Mouse (Mus musculus) lung, postnatal 36 days (tissue): ENCODE results near the gene Prnd.
A peak's percentile ranks its signal among the peaks of the same experiment; 100 is the strongest.

Experiments
- DNase-seq: peaks from one replicate; pipeline ENCODE4 v3.0.0; 2022; ENCODE audit warnings: mixed read lengths

Prnd gene

DNA sequence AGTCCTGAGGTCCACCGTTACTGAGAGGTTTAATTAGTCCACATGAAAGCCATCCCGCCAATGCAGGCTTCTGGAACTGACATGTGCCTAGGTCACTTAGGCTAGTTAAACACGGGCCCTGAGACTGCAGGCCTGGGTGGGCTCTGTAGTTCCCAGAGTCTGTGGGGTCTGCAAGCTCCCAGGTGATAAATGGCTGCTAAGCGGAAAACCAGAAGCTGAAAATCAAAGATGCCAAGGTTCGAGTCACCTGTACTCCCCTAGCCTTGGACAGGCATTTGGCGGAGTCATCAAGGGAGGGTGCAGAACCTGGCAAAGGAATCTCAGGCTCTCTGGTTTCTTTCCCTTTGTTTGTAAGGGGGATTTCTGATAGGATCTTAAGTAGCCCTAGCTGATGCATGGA, 9.2 kb upstream of the Prnd start:
- DNase-seq = no peak

DNA sequence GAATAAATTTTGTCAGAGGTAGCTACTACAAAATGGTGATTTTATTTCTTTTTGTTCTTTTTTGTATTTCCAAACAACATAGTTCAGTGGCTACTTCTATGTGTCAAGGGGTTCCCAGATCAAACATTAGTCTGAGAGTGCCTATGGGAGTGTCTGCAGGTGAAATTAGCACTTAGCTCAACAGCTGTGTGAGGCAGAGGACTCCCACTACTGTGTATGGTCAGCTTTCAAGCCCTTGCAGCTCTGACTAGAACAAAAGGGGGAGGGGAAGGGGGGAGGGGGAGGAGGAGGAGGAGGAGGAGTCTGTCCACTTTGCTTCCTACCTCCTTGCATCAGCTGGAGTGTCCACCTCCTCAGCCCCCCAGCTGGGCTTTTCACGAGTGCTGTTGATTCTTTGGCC, 6.3 kb upstream of the Prnd start:
- DNase-seq = no peak

DNA sequence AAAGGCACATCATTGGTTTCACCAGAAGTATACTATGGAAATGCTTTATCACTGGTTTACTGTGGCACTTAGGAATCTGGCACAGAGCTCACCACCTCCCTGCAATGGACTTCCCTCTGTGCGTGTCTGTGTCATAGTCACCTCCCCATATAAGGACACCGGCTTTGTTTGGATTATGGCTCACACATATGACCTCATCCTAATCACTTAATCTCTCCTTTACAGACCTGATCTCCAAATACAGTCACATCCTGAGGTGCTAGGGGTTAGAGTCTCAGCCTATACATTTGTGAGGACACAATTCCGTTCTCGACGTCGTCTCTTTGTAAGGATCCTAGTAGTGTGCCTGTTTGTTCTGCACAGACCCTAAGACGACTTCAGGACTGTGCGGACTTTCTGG, 5.4 kb upstream of the Prnd start:
- DNase-seq = no peak

DNA sequence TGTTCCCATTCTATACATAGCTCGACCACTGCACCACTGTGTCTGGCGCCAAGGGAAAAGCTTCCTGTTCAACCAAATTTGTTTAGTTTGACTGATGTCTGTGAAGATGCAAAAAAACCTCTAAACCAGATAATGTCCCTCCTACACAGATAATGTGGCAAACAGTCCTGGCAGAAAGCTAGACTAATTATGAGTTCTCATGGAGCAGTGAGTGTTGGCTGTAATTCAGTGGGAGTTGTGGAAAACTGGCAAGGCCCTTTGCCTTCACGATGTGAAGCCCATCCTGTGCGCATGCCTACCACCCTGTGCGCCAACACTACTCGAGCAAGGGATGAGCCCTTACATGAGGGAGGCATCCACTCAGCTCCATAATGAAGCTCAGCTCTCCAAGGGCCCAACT, 4.9 kb upstream of the Prnd start:
- no peak for DNase-seq

DNA sequence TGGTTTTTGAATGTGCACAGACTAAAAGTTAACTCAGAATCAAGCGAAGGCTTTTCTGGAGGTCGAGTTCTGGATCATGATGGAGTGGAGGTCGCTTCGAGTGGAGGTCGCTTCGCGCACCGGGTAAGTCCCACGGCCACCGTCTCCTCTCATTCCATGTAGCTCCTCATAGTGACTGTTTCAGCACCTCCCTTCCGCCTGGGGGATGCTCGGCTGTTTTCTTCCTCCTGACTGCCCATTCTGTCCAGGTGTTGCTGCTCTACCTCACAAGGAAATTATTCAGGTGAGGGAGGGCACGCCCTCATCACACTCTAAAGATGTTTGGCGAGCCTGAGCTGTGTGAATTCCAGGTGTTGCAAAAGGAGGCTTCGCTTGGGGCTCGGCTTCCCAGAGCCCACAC, 4.3 kb upstream of the Prnd start:
- no peak for DNase-seq

DNA sequence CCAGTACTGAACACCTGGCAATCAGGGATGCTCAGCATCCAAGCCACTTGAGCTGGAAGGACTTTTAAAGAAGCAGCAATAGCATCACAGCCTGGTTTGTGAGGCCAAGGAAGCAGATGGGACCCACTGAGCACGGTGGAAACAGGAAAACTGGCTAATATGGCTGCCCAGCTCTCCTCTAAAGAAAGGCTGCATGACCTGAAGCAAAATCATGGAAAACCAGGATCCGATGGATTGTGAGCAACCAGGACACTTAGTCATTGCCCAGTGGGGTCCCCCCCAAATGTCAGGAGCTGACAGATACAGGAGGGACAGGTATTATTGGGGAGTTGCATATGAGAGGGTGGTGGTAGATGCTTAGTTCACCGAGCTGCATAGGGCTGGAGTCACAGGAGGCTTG, 2.5 kb upstream of the Prnd start:
- DNase-seq = no peak

DNA sequence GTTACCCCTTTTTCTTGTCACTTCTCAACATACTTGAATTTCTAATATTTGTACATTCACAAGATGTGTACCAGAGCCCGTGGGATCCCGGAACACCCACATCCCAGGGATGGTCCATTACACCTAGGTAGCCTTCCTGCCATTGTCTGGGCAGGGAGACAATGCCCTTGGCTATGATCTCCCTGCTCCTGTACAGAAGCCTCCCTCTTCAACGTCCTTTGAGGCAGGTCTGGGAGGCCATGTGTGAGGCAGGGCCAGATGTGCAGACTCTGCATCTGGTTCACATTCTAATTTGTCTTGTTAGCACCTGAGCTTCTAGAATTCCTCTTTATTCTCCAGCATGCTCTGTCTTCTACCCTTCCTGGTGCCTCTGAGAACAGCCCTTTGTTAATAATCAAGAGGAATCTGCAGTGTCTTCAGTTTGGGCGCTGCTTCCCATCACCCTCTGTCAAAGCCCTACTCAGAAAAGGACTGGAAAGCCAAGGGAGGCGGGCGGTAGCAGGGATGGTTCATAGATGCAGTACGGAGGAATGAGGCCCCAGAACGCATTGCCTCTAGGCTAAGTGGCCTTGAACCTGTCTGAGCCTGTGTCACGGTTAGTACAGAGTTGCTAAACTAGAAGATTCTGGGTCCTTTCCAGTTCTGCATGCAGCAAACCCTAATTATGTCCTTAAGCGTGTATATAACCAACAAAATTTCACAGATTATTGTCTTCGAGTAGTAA, 1.6 kb upstream of the Prnd start:
- DNase-seq = no peak

DNA sequence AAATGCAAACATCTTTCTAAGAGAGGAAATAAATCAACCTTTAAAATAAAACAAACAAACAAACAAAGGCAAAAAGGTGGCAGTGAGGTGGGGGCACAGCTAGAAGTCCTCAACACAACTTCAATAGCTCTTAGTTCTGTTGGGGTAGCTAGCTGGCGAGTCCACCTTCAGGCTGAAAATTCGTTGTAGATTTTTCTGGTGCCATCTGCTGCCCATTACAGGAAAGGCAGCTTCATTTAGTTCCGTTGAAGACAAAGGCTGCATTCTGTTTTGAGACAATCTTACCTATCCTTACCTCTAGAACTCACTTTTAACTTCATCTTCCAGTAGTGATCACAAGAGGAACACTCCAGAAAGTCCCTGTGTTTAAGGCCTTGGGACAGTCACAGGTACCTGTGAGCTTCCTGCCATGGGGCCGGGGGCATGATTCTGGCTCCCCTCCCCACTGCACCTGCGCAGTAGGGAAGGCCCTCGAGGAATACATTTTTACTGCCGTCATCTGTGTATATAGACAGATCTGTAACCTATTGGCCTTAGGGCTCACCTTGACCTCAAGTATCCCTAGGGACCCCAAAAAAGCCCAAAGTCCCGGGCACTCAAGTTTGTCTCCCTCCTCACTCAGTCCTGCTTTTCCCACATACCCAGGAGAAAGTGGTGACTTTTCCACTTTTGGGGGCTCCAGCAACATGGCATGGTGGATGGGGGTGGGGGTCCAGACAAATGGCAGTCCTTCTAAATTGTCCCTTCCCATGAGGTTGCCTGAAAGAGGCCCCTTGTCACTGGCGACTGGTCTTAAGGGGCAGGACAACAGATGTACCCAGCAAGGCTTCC, 679 bp upstream of the Prnd start:
- DNase-seq = peak; percentile 78

DNA sequence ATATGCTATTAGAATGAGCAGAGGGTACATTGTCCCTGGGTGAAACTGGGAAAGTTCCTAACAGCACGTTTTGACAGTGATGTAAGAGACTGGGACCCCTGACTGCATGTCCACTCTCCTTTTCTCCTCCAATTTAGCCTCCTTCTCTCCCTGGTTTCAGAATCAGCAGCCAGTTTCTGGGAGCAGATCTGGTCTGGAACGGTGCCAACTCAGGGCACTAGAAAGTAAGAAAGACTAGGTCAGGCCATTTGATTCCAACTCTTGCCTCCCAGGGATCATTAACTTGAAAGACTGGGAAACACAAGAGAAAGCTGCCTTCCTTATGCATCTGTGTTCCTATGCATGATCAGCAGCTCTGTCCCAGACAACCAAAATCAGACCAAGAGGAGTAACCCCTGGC, 1.8 kb downstream of the Prnd start:
- no peak for DNase-seq

DNA sequence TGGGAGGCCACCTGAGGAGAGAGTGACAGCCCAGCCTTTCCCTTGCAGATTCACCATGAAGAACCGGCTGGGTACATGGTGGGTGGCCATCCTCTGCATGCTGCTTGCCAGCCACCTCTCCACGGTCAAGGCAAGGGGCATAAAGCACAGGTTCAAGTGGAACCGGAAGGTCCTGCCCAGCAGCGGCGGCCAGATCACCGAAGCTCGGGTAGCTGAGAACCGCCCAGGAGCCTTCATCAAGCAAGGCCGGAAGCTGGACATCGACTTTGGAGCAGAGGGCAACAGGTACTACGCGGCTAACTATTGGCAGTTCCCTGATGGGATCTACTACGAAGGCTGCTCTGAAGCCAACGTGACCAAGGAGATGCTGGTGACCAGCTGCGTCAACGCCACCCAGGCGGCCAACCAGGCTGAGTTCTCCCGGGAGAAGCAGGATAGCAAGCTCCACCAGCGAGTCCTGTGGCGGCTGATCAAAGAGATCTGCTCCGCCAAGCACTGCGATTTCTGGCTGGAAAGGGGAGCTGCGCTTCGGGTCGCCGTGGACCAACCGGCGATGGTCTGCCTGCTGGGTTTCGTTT, 2.4 kb downstream of the Prnd start:
- DNase-seq = peak; percentile 23

DNA sequence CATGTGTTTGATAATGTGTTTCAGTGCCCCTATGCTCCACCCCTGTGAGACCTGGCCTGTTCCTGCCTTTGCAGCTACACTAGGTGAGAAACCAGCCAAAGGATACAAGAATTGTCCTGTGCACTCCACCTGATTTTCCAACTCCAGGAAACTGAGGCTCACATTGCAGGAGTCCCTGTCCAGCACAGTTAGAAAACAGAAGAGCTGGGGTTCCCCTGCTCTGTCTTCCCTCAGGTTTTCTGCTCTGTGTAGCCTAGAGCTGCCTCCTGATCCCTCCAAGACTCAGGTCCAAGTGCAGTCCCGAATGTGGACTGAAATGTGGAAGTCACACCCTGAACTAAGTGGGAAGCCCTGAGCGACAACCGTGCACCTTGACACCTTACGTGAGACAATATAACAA, 3.0 kb downstream of the Prnd start:
- DNase-seq = no peak

DNA sequence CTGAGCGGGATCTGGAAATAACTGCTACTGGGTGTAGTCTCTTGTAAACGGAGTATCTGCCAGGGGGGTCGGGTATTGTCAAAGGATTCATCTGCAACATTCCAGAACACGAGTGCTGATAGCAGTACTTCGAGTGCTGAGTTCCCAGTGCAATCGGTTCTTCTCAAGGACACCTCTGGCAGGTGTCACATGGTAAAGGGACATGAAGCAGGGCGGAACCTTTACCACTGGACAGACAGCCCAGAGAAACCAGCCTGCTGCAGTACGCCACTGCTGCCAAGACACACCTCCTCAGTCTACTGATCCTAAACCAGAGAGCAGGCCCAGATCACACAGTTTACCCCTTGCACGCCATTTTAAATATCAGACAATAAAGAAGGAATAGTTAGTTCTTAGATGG, 4.2 kb downstream of the Prnd start:
- DNase-seq = peak; percentile 59

DNA sequence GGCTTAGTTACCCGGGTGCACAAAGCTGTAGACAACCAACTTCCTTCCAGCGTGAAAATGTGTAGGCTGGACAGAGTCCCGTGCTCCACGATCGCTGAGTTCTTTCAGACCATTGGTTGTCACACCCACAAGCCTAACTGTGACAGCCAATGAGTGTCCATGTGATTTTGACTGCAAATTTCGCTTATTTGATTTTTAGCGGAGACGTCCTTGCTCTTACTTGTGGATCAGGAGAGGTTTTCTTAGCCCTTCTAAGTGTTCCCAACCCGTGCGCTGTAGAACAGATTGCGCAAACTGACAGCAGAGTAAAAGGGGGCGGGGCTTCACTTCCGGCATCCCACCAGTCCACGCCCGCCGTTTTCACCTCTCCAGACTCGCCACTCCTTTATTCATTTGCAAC, 4.6 kb downstream of the Prnd start:
- DNase-seq = peak; percentile 84

DNA sequence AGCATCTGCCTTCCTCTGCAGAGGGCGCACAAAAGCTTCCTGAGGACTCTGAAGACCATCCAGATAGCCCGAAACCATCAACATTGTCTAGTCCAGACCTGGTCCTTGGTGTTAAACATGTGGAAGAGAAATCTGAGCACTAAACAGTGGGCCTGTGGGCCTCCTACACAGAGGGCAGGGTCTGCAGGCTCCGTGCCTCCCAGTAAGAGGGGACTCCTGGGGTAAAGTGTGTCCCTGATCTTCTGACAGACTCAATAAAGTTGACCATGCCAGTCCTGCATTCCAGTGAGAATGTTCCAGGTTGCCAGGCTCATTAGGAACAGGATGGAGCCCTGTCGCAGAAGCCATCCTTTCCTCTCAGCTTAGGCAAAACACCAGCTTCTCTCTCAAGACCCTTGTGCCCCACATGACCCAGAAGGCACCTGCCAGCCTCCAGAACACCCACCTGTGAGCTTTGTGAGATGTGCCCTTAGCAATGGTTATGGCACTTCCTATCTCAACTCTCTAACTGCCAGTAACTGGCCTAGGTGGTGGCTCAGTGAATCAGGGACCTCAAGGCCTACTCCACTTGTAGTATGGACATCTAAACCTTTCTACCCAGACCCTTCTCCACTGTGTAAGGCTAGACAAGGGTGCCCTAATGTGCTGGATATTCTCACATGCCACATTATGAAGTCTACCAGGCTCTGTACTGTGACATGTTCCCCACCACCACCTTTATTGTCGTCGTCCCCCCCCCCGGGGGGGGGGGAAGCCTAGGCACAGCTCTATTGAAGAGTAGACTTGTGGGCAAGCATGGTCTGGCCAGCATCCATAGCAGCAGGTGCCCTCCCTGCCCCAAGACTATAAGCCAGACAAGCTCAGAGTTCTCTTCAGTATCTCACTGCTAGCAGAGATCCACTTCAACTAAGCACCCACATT, 5.9 kb downstream of the Prnd start:
- DNase-seq = no peak

DNA sequence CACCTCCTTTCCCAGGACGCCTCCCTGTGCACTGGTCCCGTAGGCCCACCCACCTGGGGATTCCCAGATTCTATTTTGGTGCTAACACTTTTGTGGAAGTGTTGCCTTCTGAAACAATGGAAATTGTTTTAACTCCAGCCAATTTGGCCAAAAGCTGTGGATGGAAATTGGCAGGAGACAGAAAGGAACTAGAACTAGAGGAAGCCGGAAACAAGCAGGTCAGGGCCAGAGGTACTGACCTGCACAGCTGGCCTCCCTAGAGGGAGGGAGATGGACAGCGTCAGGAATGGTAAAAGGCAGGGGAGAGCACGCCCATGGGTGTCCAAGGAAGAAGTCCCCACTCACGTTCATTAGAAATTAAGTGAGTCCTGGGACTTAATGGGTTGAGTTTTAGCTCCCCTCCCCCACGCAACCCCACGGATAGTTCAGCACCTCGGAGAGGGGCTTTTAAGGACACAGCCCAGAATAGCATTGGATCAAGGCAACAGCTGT, 7.1 kb downstream of the Prnd start:
- no peak for DNase-seq

DNA sequence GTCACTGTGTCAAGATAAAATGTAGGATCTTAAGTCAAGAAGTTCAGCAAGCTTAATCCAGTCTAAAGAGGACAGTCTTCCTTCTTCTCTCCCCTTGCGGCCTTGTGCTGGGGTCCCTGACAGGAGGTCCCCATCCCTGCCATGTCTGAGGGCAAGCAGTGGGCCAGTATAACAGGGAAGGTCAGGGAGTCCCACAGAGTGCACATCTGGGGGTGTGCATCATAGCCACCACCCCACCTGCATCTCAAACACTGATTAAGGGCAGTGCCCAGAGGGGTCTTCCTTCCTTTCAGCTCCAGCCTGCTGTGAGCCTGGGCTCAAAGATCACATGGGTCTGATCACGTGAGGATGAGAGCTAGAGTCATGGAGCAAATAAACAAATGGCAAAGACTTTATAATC, 11.0 kb downstream of the Prnd start:
- DNase-seq = no peak

DNA sequence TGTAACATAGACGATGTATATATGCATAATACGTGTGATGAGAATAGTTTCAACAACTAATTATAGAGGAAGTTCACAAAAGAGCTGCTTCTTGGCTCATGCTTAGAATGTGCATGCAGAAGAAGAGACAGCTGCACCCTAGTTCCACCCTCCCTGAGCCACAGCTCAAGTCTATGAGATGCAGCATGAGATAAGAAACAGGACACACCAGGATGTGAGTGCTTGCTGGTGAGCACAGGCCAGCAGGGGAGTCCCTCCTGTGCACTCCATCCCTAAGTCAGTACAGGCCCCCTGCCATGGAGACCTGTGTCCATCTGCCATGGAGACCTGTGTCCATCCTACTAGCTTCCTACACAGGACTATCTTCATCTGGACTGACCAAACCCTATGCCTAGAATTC, 19.9 kb downstream of the Prnd start:
- no peak for DNase-seq

DNA sequence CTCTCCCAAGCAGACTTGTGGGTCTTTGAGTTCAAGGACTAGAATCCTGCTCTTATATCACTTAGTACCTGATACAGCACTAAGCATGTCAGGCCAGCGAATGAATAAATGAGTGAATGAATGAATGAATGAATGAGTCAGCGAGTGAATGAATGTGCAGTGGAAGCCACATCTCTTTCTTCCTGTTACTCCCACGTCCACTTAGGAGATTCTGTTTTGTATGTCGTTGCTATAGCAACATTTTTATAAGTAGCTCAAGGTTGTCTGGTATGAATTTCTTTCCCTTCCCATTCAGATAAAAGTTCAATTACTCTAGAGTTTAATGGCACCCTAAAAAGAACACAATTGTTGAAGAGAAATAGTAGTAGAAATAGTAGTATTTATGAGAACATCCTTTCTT, 20.4 kb downstream of the Prnd start:
- no peak for DNase-seq

DNA sequence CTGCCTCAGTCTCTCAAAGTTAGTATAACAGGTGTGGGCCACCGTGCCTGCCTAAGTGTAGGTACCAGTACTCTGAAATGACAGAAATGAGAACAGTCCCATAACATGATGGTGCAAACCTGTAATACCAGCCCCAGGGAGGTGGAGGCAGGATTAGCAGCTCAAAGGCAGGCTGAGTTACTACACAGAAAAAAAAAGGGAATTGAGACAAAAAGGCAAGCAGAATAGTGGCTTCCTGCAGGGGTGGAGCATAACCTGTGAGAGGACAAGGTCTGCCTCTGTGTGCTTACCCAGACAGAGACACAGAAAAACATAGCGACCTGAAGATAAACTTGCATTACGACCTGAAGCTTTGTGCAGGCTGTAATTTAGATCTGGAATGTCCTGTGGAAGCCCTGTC, 26.0 kb downstream of the Prnd start:
- no peak for DNase-seq

DNA sequence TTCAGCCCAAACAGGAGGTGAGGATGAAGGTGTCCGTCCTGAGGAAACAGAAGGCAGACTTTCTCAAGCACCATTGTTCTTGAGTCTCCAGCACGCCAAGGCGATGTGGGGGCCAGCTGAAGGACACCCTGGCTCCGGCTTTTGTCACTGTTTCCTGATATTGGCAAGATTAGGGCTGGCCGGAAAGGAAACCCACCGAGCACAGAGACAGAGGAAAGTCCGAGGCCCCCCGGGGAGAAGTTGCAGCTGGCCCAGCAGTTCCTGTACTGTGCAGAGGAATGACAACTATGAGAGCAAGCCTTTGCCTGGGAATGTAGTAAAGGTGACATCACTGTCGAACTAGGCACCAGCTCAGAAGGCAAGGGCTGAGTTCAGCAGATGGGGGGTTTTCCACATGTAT, 30.2 kb downstream of the Prnd start:
- DNase-seq = peak; percentile 34

DNA sequence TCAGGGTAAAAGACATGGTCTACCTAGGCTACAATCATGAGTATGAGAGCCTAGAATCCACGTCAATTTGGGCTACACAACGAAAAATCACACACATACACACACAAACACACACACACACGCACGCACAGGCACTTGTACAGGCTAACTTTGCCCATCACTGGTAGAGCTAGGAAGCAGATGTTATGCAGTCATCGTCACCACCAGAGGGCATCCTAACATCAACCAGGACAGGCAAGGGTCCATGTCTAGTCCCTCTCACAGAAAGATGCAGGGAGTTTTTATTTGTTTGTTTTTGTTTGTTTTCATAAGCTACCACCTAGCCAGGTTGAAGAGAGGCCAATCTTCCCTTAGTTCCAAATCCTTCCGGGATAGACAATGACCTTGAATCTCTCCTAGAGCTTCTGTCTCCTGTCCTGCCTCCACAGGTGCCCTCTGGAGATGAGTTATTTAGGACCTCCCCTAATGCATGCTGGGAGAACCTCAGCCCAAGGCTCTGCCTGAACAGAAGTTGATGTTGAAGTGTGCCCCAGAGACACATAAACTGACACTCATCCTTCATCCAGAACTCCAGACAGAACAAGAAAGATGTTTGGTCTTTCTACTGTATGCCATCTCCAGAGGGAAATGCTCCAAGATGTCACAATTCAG, 32.0 kb downstream of the Prnd start:
- DNase-seq = peak; percentile 84

DNA sequence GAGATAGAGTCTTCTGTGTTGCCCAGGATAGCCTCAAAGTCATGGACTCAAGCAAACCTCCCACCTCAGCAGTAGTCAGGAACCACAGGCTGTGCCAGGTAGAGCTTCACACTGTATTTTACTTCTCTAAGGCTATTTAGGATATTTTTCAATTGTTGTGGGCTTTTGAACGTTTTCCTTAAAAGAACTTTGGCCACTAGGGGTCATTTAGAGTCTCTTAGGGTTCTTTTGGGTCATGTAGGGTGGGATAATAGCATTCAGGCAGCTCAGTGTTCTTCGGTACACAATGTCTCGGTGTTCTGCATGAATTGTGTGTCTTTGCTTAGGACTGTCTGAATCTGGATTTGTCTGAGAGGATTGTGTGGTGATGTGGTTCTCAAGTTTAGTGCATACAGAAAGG, 37.3 kb downstream of the Prnd start:
- DNase-seq = no peak
